Mouse (Mus musculus) liver, embryonic 15.5 days (tissue): ENCODE data around the gene Ly75. TPM values are rescaled to one million over a fixed set of nuclear protein-coding genes. Genes with fewer than 3 reads are reported as not detected.

ENCODE experiments used
- polyA plus RNA-seq: library from polyadenylated mRNA; unstranded; fragments of >200 nt; fragmentation: Nextera tagmentation; extraction: Ambion mirVana; gene quantifications from 2 replicates; pipeline ENCODE4 v1.2.1, GENCODE M21; 2015

Ly75 gene
- polyA plus RNA-seq, 1 experiment from 2014 or later = 2.8 TPM

Other genes starting within 250 kb of the Ly75 start
- 14.8 TPM in 2 replicates for gene Baz2b, start 173.5 kb downstream of the Ly75 start, polyA plus RNA-seq
- 20.4 and 21.7 TPM in 2 replicates for gene March7, start 173.4 kb downstream of the Ly75 start, polyA plus RNA-seq
- gene Cd302, start 98.8 kb downstream of the Ly75 start, polyA plus RNA-seq = 91.1 and 91.3 TPM in 2 replicates
- 0.23 and 0.35 TPM in 2 replicates for gene Pla2r1, start 170.0 kb upstream of the Ly75 start, polyA plus RNA-seq